Mouse (Mus musculus) mesoderm, embryonic 11.5 days (tissue): Measurements from ENCODE around the gene Itch.
"Not testable (repeated sequence)": the region's sequence is repeated elsewhere in the genome, so short reads cannot be mapped to it uniquely, and the experiment has no call there.

ENCODE experiments used
- DNase-seq: peaks from one replicate; pipeline ENCODE4 v3.0.0-alpha.2; 2012; ENCODE audit warnings: low read depth, low spot score

The Itch gene

DNA sequence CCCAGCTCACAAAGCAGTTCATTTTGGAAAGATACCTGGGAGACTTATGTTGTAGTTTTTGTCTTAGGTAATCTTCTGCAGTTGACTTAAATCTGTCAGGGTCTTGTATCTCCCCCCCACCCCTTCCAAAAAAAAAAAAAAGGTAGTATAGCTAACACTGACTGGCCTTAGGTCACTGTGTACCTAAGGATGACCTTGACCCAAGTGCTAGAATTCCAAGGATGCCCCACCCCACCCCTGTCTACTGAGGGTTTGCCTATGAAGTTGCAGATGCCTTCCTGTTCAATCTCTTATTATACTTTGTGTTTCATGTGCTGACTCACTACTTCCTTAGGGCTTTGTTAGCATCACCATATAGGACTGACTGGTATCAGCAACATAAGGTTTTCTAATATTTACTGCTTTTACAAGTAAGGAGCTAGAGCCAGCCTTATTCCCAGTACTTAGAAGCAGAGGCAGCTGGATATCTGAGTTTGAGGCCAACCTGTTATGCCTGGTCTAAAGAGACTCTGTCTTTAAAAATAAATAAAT lies 8.8 kb downstream of the Itch start:
- DNase-seq: no peak

DNA sequence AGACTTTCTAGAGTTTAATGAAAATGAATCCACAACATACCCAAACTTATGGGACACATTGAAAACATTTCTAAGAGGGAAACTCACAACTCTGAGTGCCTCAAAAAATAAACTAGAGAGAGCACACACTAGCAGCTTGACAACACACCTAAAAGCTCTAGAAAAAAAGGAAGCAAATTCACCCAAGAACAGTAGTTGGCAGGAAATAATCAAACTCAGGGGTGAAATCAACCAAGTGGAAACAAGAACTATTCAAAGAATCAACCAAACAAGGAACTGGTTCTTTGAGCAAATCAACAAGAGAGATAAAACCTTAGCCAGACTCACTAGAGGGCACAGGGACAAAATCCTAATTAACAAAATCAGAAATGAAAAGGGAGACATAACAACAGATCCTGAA lies 16.0 kb downstream of the Itch start:
- DNase-seq: not testable (repeated sequence)

GRCm38 (mm10) chr2:155207419-155207818 lies 74.1 kb downstream of the Itch start:
- DNase-seq: no peak

- DNase-seq: no peak
Observed at GRCm38 (mm10) chr2:155223145-155223544, 89.8 kb downstream of the Itch start.

DNA sequence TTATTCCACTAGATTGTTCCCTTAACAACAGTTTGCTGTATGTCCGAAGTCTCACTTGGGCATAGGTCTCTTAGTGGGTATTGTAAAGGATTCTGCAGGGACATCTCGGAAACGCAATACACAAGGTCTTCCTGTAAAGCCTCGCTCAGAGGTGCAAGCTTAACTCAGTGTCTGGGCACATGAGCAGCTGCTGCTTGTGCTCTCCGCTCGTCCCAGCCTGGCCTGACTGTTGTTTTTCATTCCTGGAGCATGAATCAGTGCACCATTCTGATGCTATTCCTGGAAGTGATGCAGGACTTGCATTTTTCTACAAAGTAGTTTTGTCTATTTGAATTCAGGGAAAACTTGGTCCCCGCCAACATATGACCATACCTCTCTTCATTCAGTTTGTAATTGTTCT lies 91.4 kb downstream of the Itch start:
- DNase-seq: no peak

- DNase-seq: no peak
Observed at GRCm38 (mm10) chr2:155235746-155236361, 102.5 kb downstream of the Itch start.

DNA sequence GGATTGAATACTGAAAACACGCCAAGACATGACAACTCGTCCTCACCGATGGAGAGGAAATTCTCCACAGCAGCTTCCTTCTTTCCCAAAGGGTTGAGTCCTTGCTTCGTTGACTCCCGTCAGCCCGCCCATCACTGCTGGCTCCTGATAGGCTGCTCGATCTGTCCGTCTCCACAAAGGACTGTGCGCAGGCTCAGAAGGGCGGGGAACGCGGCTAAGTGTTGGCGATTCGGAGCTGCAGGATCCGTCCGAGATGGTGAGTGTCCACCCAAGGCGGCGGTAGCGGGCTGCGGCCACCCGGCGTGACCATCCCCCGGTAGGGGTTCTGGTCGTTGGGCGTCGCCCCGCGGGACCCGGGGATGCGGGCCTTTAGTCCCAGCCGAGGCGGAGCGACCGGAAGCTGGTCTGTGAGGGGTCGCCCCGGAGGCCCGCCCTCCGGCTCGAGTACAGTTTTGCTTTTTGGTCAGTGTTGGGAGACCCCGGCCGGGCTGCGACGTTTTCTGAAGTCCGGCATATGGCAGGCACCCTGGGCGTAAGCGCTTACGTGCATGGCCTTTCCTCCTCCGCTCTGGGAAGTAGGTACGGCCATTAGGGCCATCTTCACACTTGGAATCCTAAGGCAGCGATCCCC lies 103.2 kb downstream of the Itch start, which contains the start of gene Dynlrb1:
Dynlrb1 (plus strand) TSS at position 172 of the 631 bp plus-strand sequence.
- peak; percentile 98 for DNase-seq

- DNase-seq: no peak
Observed at GRCm38 (mm10) chr2:155237276-155237675, 104.0 kb downstream of the Itch start.

DNA sequence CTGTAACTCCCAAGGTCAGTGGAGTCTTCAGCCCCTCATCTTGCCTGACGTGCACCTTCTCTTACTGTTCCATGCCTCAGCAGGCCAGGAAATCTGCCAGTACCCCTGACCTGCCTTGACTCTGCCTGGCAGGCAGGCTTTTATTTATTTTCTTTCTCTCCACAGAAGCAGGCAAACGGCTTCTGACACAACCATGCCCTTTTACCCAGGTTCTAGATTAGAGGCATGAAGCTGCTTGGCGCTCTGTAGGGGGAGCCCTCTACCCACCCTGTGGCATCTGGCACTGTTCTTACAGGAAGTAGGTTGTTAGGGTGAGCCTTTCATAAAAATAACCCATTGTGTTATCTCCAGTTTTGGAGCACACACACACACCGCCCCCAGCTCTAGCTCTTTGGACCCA lies 107.6 kb downstream of the Itch start:
- DNase-seq: no peak

GRCm38 (mm10) chr2:155242296-155242855 lies 109.1 kb downstream of the Itch start:
- no peak for DNase-seq

- DNase-seq: no peak
Observed at GRCm38 (mm10) chr2:155246231-155246630, 112.9 kb downstream of the Itch start.

DNA sequence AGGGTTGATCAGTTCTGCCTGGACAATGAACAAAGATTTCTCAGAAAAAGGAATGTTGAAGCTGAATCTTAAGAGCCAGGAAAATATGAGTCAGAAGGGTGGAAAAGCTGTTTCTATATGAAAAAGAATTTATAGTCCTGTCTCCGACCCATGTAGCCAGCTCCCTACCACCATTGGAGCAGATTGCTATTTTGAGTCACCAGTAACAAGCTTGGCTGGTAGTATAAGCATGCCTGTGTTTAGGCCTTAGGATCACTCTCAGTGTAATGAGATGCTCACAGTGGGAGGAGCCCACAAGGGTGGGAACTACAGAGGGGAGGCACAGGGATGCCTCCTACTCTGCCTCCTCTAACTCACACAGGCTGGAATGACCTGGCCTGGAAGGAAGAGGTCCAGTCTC lies 114.9 kb downstream of the Itch start:
- no peak for DNase-seq

- DNase-seq: no peak
Observed at GRCm38 (mm10) chr2:155248718-155249117, 115.4 kb downstream of the Itch start.

GRCm38 (mm10) chr2:155249588-155249987 lies 116.3 kb downstream of the Itch start:
- DNase-seq: no peak

DNA sequence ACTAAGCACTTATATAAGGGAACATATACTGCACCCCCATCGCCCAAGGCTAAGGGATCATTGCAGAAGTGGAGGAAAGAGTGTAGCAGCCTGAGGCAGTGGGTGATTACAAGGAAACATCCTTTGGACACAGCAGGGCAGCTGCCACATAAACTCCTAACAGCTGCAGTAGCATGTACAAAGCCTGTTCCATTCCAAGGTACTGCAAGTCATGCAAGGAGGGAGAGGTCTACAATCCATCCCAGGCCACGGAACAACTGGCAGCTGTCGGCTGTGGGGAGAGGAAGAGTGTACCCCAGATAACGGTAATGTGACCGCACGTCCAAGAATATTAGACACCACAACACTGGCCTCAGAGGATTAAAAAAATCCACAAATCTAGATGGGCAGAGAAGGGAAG lies 132.2 kb downstream of the Itch start:
- no peak for DNase-seq

- no peak for DNase-seq
Observed at GRCm38 (mm10) chr2:155266896-155267295, 133.6 kb downstream of the Itch start.

- DNase-seq: peak; percentile 20
Observed at GRCm38 (mm10) chr2:155271957-155272356, 138.6 kb downstream of the Itch start.

GRCm38 (mm10) chr2:155272396-155273170 lies 139.3 kb downstream of the Itch start:
- no peak for DNase-seq

GRCm38 (mm10) chr2:155273603-155274002 lies 140.3 kb downstream of the Itch start:
- no peak for DNase-seq

DNA sequence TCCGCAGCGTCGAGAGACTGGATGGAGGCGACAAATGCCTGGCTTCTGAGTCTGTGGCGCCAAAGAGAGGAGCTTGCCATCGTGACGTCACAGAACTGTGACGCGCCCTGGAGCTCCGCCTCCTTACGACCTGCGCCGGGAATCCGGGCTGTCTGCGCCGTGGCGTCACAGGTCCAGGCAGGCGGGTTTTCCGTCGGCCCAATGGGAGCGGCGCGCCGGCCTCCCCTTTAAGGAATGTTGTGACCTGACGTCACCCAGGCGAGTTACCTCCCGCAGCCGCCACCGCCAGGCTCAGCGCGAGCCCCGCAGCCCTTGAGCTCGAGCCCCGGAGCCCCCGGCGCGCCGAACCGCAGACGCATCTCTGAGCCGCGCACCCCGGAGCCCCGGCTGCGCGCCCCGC lies 142.9 kb downstream of the Itch start, which contains the start of gene Map1lc3a:
Map1lc3a (plus strand) TSS at position 103 of the 400 bp plus-strand sequence.
- DNase-seq: peak; percentile 99
